Mouse (Mus musculus) heart, adult 8-10 months (tissue): ENCODE data around the gene D17H6S53E. TPM values are rescaled to one million over a fixed set of nuclear protein-coding genes. Genes with fewer than 3 reads are reported as not detected.

ENCODE experiments used
- DNase-seq: peaks from one replicate; pipeline ENCODE4 v3.0.0; 2022; ENCODE audit warnings: low spot score
- total RNA-seq, 4 experiments: library from RNA; stranded (reverse); gene quantifications; 2 replicates each; pipeline ENCODE4 v1.2.4; 2022

D17H6S53E gene
- total RNA-seq, 4 experiments from 2014 or later: 27.8 to 33.4 (median 30.3) TPM

- DNase-seq: no peak
Measured at GRCm38 (mm10) chr17:35161421-35161820, 35.2 kb downstream of the D17H6S53E start.

- DNase-seq: no peak
Measured at GRCm38 (mm10) chr17:35162121-35162520, 35.9 kb downstream of the D17H6S53E start.

- no peak for DNase-seq
Measured at GRCm38 (mm10) chr17:35162730-35163129, 36.6 kb downstream of the D17H6S53E start.

GRCm38 (mm10) chr17:35163326-35164081 is 37.3 kb downstream of the D17H6S53E start:
- no peak for DNase-seq

GRCm38 (mm10) chr17:35164218-35164567 is 38.0 kb downstream of the D17H6S53E start:
- no peak for DNase-seq

GRCm38 (mm10) chr17:35164568-35165450 is 38.6 kb downstream of the D17H6S53E start, which contains the start of gene Prrc2a:
Gene Prrc2a (minus strand): TSS chr17:35164897.
- peak; percentile 98 for DNase-seq

GRCm38 (mm10) chr17:35165451-35166155 is 39.4 kb downstream of the D17H6S53E start:
- DNase-seq: no peak

GRCm38 (mm10) chr17:35166352-35167035 is 40.3 kb downstream of the D17H6S53E start:
- DNase-seq: peak; percentile 60

GRCm38 (mm10) chr17:35167794-35168193 is 41.6 kb downstream of the D17H6S53E start:
- DNase-seq: no peak

GRCm38 (mm10) chr17:35168541-35169207 is 42.5 kb downstream of the D17H6S53E start:
- no peak for DNase-seq

- no peak for DNase-seq
Measured at GRCm38 (mm10) chr17:35172445-35173234, 46.5 kb downstream of the D17H6S53E start.

- DNase-seq: no peak
Measured at GRCm38 (mm10) chr17:35173329-35173728, 47.2 kb downstream of the D17H6S53E start.

- no peak for DNase-seq
Measured at GRCm38 (mm10) chr17:35174201-35174977, 48.2 kb downstream of the D17H6S53E start.

GRCm38 (mm10) chr17:35175382-35175781 is 49.2 kb downstream of the D17H6S53E start:
- DNase-seq: no peak

GRCm38 (mm10) chr17:35175968-35176367 is 49.8 kb downstream of the D17H6S53E start, which contains the start of gene Aif1:
Gene Aif1 (minus strand): TSS chr17:35176068.
- no peak for DNase-seq
